Mouse (Mus musculus) olfactory bulb, adult 2 months (tissue): ENCODE measurements around the gene Triap1.

Experiments used
- CTCF ChIP-seq: fragments of 200-500 bp; IDR thresholded peaks from 2 replicates; pipeline ENCODE4 v1.5.1; 2012; ENCODE audit warnings: low read depth, mild to moderate bottlenecking, low read length, moderate library complexity; ENCODE audit not compliant: insufficient read depth
- POLR2A ChIP-seq: fragments of 200-500 bp; IDR thresholded peaks from 2 replicates; pipeline ENCODE4 v1.6.1; 2012; ENCODE audit warnings: mild to moderate bottlenecking, low read depth, low read length, moderate library complexity; ENCODE audit not compliant: insufficient read depth

GRCm38 (mm10) chr5:115355070-115355469 lies 14.0 kb downstream of the Triap1 start:
- TF ChIP-seq CTCF, result no peak
- TF ChIP-seq POLR2A, result no peak
